Mouse (Mus musculus): ENCODE results near the gene Chsy1. TPM values are rescaled to one million over a fixed set of nuclear protein-coding genes. Genes with fewer than 3 reads are reported as not detected.

Chsy1 gene
- polyA plus RNA-seq, 1 experiment from 2014 or later, result 13.4 TPM

GRCm38 (mm10) chr7:66109855-66110635 is 730 bp downstream of the Chsy1 start:
- peak overlapping the region; percentile 95 for H3K4me3 ChIP-seq
- no peaks in the 10 kb centered on the region for H3K9me3 ChIP-seq (replicated peaks)
- no peaks in the 10 kb centered on the region for H3K27me3 ChIP-seq
- peak overlapping the region; percentile 97 for H3K4me2 ChIP-seq
- H3K27ac ChIP-seq, result peak overlapping the region; percentile 91
- H3K4me1 ChIP-seq (replicated peaks), result peaks cover 42% of the 10 kb centered on the region
- peak; percentile 54 for ATAC-seq (replicated peaks; ENCODE audit: insufficient number of reproducible peaks, insufficient read depth, low FRiP score, low read depth)
- WGBS, result under 1% methylated on average over 64 of the region's 77 CpGs
- peak overlapping the region; percentile 86 for H3K9ac ChIP-seq
- no peaks in the 10 kb centered on the region for H3K36me3 ChIP-seq

- Histone ChIP-seq H3K4me3 (peak overlapping the region; percentile 95), H3K4me2 (peak overlapping the region; percentile 97), H3K27me3 (no peaks in the 10 kb centered on the region), H3K27ac (peak overlapping the region; percentile 91), H3K9ac (peak overlapping the region; percentile 86), H3K4me1 (replicated peaks) (peaks cover 46% of the 10 kb centered on the region), H3K9me3 (replicated peaks) (no peaks in the 10 kb centered on the region), H3K36me3 (no peaks in the 10 kb centered on the region)
- 3% methylated on average over 10 of the region's 10 CpGs for WGBS
- no peak for ATAC-seq (replicated peaks; ENCODE audit: insufficient number of reproducible peaks, insufficient read depth, low FRiP score, low read depth)
Observed at GRCm38 (mm10) chr7:66110636-66111112, 1.4 kb downstream of the Chsy1 start.

- Histone ChIP-seq H3K9ac (peak overlapping the region; percentile 86), H3K4me1 (replicated peaks) (peaks cover 51% of the 10 kb centered on the region), H3K36me3 (no peaks in the 10 kb centered on the region), H3K27me3 (no peaks in the 10 kb centered on the region), H3K4me3 (peak overlapping the region; percentile 95), H3K4me2 (peak overlapping the region; percentile 97), H3K27ac (peak overlapping the region; percentile 91), H3K9me3 (replicated peaks) (no peaks in the 10 kb centered on the region)
- no peak for ATAC-seq (replicated peaks; ENCODE audit: insufficient number of reproducible peaks, insufficient read depth, low FRiP score, low read depth)
- 67% methylated on average over 10 of the region's 10 CpGs for WGBS
Observed at GRCm38 (mm10) chr7:66111211-66111610, 1.9 kb downstream of the Chsy1 start.

- H3K9ac ChIP-seq, result no peak overlapping the region
- ATAC-seq (replicated peaks; ENCODE audit: insufficient number of reproducible peaks, insufficient read depth, low FRiP score, low read depth), result no peak
- 73% methylated on average over 3 of the region's 3 CpGs for WGBS
Observed at GRCm38 (mm10) chr7:66113561-66113960, 4.2 kb downstream of the Chsy1 start.

GRCm38 (mm10) chr7:66115821-66116343 is 6.6 kb downstream of the Chsy1 start:
- 59% methylated on average over 11 of the region's 11 CpGs for WGBS
- no peak overlapping the region for H3K9ac ChIP-seq
- peaks cover 68% of the 10 kb centered on the region for H3K4me1 ChIP-seq (replicated peaks)
- H3K27ac ChIP-seq, result no peak overlapping the region
- H3K9me3 ChIP-seq (replicated peaks), result no peaks in the 10 kb centered on the region
- ATAC-seq (replicated peaks; ENCODE audit: insufficient number of reproducible peaks, insufficient read depth, low FRiP score, low read depth), result no peak
- H3K36me3 ChIP-seq, result no peaks in the 10 kb centered on the region
- no peak overlapping the region for H3K4me3 ChIP-seq
- no peak overlapping the region; the same call in 1 of the 2 replicates for H3K4me2 ChIP-seq
- no peaks in the 10 kb centered on the region for H3K27me3 ChIP-seq

More at GRCm38 (mm10) chr7:66113561-66113960, 4.2 kb downstream of the Chsy1 start:
- Histone ChIP-seq H3K4me3 (no peak overlapping the region), H3K27me3 (no peaks in the 10 kb centered on the region), H3K36me3 (no peaks in the 10 kb centered on the region), H3K27ac (no peak overlapping the region), H3K4me2 (no peak overlapping the region), H3K4me1 (replicated peaks) (peaks cover 66% of the 10 kb centered on the region), H3K9me3 (replicated peaks) (no peaks in the 10 kb centered on the region)

GRCm38 (mm10) chr7:66116906-66117482 is 7.7 kb downstream of the Chsy1 start:
- Histone ChIP-seq H3K9ac (no peak overlapping the region; the same call in 1 of the 2 replicates), H3K4me2 (no peak overlapping the region), H3K27ac (no peak overlapping the region), H3K9me3 (replicated peaks) (no peaks in the 10 kb centered on the region), H3K36me3 (no peaks in the 10 kb centered on the region), H3K4me3 (no peak overlapping the region), H3K4me1 (replicated peaks) (peaks cover 62% of the 10 kb centered on the region), H3K27me3 (no peaks in the 10 kb centered on the region)
- no peak for ATAC-seq (replicated peaks; ENCODE audit: insufficient number of reproducible peaks, insufficient read depth, low FRiP score, low read depth)
- 44% methylated on average over 8 of the region's 8 CpGs for WGBS

- no peak overlapping the region for H3K9ac ChIP-seq
- H3K36me3 ChIP-seq, result no peaks in the 10 kb centered on the region
- no peak for ATAC-seq (replicated peaks; ENCODE audit: insufficient number of reproducible peaks, insufficient read depth, low FRiP score, low read depth)
- H3K4me2 ChIP-seq, result no peak overlapping the region
- H3K27me3 ChIP-seq, result no peaks in the 10 kb centered on the region
- H3K4me3 ChIP-seq, result no peak overlapping the region
- H3K9me3 ChIP-seq (replicated peaks), result no peaks in the 10 kb centered on the region
- no peak overlapping the region for H3K27ac ChIP-seq
- whole genome bisulfite sequencing, result 81% methylated on average over 3 of the region's 3 CpGs
- H3K4me1 ChIP-seq (replicated peaks), result peaks cover 56% of the 10 kb centered on the region
Observed at GRCm38 (mm10) chr7:66118046-66118445, 8.7 kb downstream of the Chsy1 start.

- peaks cover 49% of the 10 kb centered on the region for H3K4me1 ChIP-seq (replicated peaks)
- no peak for ATAC-seq (replicated peaks; ENCODE audit: insufficient number of reproducible peaks, insufficient read depth, low FRiP score, low read depth)
- H3K27ac ChIP-seq, result no peak overlapping the region
- H3K27me3 ChIP-seq, result no peaks in the 10 kb centered on the region
- no peaks in the 10 kb centered on the region for H3K9me3 ChIP-seq (replicated peaks)
- H3K4me3 ChIP-seq, result no peak overlapping the region
- H3K4me2 ChIP-seq, result no peak overlapping the region
- no peaks in the 10 kb centered on the region for H3K36me3 ChIP-seq
- H3K9ac ChIP-seq, result no peak overlapping the region
- WGBS, result 81% methylated on average over 7 of the region's 7 CpGs
Observed at GRCm38 (mm10) chr7:66118796-66119195, 9.5 kb downstream of the Chsy1 start.

GRCm38 (mm10) chr7:66120139-66120538 is 10.8 kb downstream of the Chsy1 start:
- Histone ChIP-seq H3K9me3 (replicated peaks) (no peaks in the 10 kb centered on the region), H3K27ac (no peak overlapping the region), H3K4me1 (replicated peaks) (peaks cover 50% of the 10 kb centered on the region), H3K36me3 (peaks cover 1% of the 10 kb centered on the region; the same call in 1 of the 2 replicates), H3K4me2 (no peak overlapping the region), H3K9ac (no peak overlapping the region), H3K4me3 (no peak overlapping the region), H3K27me3 (no peaks in the 10 kb centered on the region)
- WGBS, result 63% methylated on average over 1 of the region's 1 CpGs
- ATAC-seq (replicated peaks; ENCODE audit: insufficient number of reproducible peaks, insufficient read depth, low FRiP score, low read depth), result no peak

GRCm38 (mm10) chr7:66120702-66121396 is 11.5 kb downstream of the Chsy1 start:
- Histone ChIP-seq H3K4me1 (replicated peaks) (peaks cover 43% of the 10 kb centered on the region), H3K36me3 (peaks cover 8% of the 10 kb centered on the region), H3K4me3 (no peak overlapping the region), H3K27ac (no peak overlapping the region), H3K4me2 (no peak overlapping the region), H3K9me3 (replicated peaks) (no peaks in the 10 kb centered on the region), H3K9ac (no peak overlapping the region), H3K27me3 (no peaks in the 10 kb centered on the region)
- ATAC-seq (replicated peaks; ENCODE audit: insufficient number of reproducible peaks, insufficient read depth, low FRiP score, low read depth), result no peak
- 66% methylated on average over 7 of the region's 7 CpGs for WGBS

- Histone ChIP-seq H3K27ac (no peak overlapping the region), H3K27me3 (no peaks in the 10 kb centered on the region), H3K9me3 (replicated peaks) (no peaks in the 10 kb centered on the region), H3K36me3 (peaks cover 12% of the 10 kb centered on the region), H3K4me2 (no peak overlapping the region), H3K4me1 (replicated peaks) (peaks cover 35% of the 10 kb centered on the region), H3K4me3 (no peak overlapping the region), H3K9ac (no peak overlapping the region)
- no peak for ATAC-seq (replicated peaks; ENCODE audit: insufficient number of reproducible peaks, insufficient read depth, low FRiP score, low read depth)
- WGBS, result 69% methylated on average over 11 of the region's 11 CpGs
Observed at GRCm38 (mm10) chr7:66124551-66124968, 15.2 kb downstream of the Chsy1 start.

Data from heart, embryonic 15.5 days (tissue).